In the genomic region with DNA sequence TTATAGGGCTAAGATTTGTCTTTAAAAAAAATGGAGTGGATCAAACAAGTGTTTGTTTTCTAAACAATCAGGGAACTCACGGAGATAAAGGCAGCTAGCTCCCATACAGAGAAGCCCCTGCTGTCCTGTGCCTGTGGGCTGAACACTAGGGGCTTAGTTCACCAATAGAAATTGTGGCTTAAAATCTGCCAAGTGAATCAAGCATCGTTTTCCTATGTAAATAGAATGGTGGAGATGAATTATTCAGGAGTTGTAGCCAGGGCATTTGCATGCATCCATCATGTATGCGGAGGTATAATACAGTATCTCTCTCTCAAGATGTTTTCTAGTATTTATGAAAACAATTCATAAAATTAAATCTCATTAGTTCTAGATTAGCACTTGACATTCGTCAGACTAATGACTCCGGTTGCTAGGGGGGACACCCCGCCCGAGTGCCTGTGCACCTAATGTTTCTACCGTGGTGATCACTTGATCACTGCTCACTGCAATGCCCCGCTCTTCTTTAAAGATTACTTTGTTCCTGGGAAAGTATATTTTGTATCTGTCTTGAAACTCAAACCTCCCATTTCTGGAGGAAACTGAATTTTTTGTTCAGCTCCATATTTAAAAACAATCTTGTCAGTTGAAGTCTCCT, we compare ENCODE assay signal across 21 mouse cellular contexts.
DNase-seq lines count a peak whose midpoint lies in the region; ATAC-seq lines count a peak whose summit lies in the region.
"Had no signal": no experiment of that assay in that cellular context is flagged by ENCODE, and none has a peak within 500 bp of the region (broad histone marks: within the 10 kb centered on the region; RNA-seq: fewer than 3 reads in every experiment).

No protein-coding gene starts in this region.

- ATAC-seq in forebrain, embryonic 14.5 days = peak; percentile 71
- ATAC-seq in hindbrain, embryonic 14.5 days (ENCODE audit: low FRiP score) = peak; percentile 65
- peak; percentile 71; the same call in 1 of the 2 replicates for ATAC-seq in midbrain, embryonic 14.5 days (ENCODE audit: low FRiP score, low TSS enrichment)
- ATAC-seq: intestine, embryonic 16.5 days; liver, postnatal 0 days; lung, postnatal 0 days had no signal

- intact Hi-C loops in heart, postnatal 10 days (cut with DNase I) = no loop called here

- peaks cover 11% of the 10 kb centered on the region; the same call in 1 of the 2 replicates for H3K4me1 ChIP-seq in forebrain, embryonic 14.5 days (ENCODE audit: control insufficient read depth, insufficient read depth, low read length)
- peaks cover 14% of the 10 kb centered on the region for H3K4me1 ChIP-seq in hindbrain, embryonic 14.5 days (replicated peaks; ENCODE audit: control insufficient read depth, insufficient read depth, low read length)
- H3K4me1 ChIP-seq in midbrain, embryonic 14.5 days (ENCODE audit: control insufficient read depth, insufficient read depth, low read length) = peaks cover 32% of the 10 kb centered on the region

- no peaks in the 10 kb centered on the region for H3K27me3 ChIP-seq in forebrain, embryonic 14.5 days (replicated peaks; ENCODE audit: control insufficient read depth, insufficient read depth, low read length)
- no peaks in the 10 kb centered on the region for H3K27me3 ChIP-seq in hindbrain, embryonic 14.5 days (ENCODE audit: control insufficient read depth, insufficient read depth, low read length)
- no peaks in the 10 kb centered on the region for H3K27me3 ChIP-seq in midbrain, embryonic 14.5 days (ENCODE audit: control insufficient read depth, insufficient read depth, low read length)
- H3K27me3 ChIP-seq: embryonic facial prominence, embryonic 13.5 days; neural tube, embryonic 12.5 days had no signal

- H3K9me3 ChIP-seq in forebrain, embryonic 14.5 days (replicated peaks; ENCODE audit: control insufficient read depth, low read length) = no peaks in the 10 kb centered on the region
- H3K9me3 ChIP-seq in hindbrain, embryonic 14.5 days (ENCODE audit: control insufficient read depth, low read length) = no peaks in the 10 kb centered on the region
- H3K9me3 ChIP-seq in midbrain, embryonic 14.5 days (ENCODE audit: control insufficient read depth, low read length) = no peaks in the 10 kb centered on the region
- H3K9me3 ChIP-seq: embryonic facial prominence, embryonic 13.5 days; heart, embryonic 10.5 days; neural tube, embryonic 12.5 days had no signal

- DNase-seq in heart, adult 11 months = peak; percentile 19
- no peak for DNase-seq in heart, postnatal 10 days
- peak; percentile 76 for DNase-seq in forebrain, embryonic 14.5 days (ENCODE audit: low spot score)
- peak; percentile 50 for DNase-seq in hindbrain, embryonic 14.5 days (ENCODE audit: low spot score)
- DNase-seq in midbrain, embryonic 14.5 days = peak; percentile 80
- no peak for DNase-seq in urinary bladder, adult 18-20 months (ENCODE audit: low spot score in 2 of 2)
- no peak for DNase-seq in embryo, embryonic 11 days
- no peak for DNase-seq in lung, postnatal 36 days
- DNase-seq: adrenal gland, postnatal 25 days; cerebellum, adult 11 months; layer of hippocampus, postnatal 36 days; liver, postnatal 0 days; thymus, postnatal 36 days had no signal

- H3K27ac ChIP-seq in forebrain, embryonic 14.5 days (ENCODE audit: low read depth, low read length) = no peak overlapping the region
- H3K27ac ChIP-seq in hindbrain, embryonic 14.5 days = peak overlapping the region; percentile 47; the same call in 1 of the 2 replicates
- H3K27ac ChIP-seq in midbrain, embryonic 14.5 days (replicated peaks; ENCODE audit: low read depth, low read length) = 0 out of 2 replicates have a peak overlapping the region, but pooled peaks have one; percentile 21
- H3K27ac ChIP-seq: embryonic facial prominence, embryonic 13.5 days; heart, embryonic 10.5 days; layer of hippocampus, adult 2 months; neural tube, embryonic 12.5 days had no signal

- no peak overlapping the region for H3K4me3 ChIP-seq in forebrain, embryonic 14.5 days (ENCODE audit: low read depth, low read length)
- no peak overlapping the region for H3K4me3 ChIP-seq in hindbrain, embryonic 14.5 days (replicated peaks; ENCODE audit: low read length)
- H3K4me3 ChIP-seq in midbrain, embryonic 14.5 days (replicated peaks; ENCODE audit: low read depth, low read length) = no peak overlapping the region
- H3K4me3 ChIP-seq: embryonic facial prominence, embryonic 13.5 days; erythroblast, embryonic 14.5 days; heart, embryonic 10.5 days; layer of hippocampus, adult 2 months; neural tube, embryonic 12.5 days had no signal

- no peak overlapping the region for H3K4me2 ChIP-seq in forebrain, embryonic 14.5 days (ENCODE audit: low read length)
- peak overlapping the region; percentile 15; the same call in 1 of the 2 replicates for H3K4me2 ChIP-seq in hindbrain, embryonic 14.5 days (replicated peaks)
- peak overlapping the region; percentile 22; the same call in 1 of the 2 replicates for H3K4me2 ChIP-seq in midbrain, embryonic 14.5 days (ENCODE audit: low read length)
- H3K4me2 ChIP-seq: embryonic facial prominence, embryonic 13.5 days; liver, embryonic 11.5 days; neural tube, embryonic 12.5 days had no signal

- no peak overlapping the region; the same call in 1 of the 2 replicates for H3K9ac ChIP-seq in forebrain, embryonic 14.5 days (ENCODE audit: low read length)
- no peak overlapping the region for H3K9ac ChIP-seq in hindbrain, embryonic 14.5 days
- H3K9ac ChIP-seq in midbrain, embryonic 14.5 days (replicated peaks; ENCODE audit: low read length) = no peak overlapping the region
- H3K9ac ChIP-seq: embryonic facial prominence, embryonic 13.5 days; liver, postnatal 0 days; neural tube, embryonic 12.5 days had no signal

- WGBS in forebrain, embryonic 14.5 days = 22% methylated on average over 9 of the region's 9 CpGs
- WGBS in hindbrain, embryonic 14.5 days = 20% methylated on average over 9 of the region's 9 CpGs
- 21% methylated on average over 9 of the region's 9 CpGs for WGBS in midbrain, embryonic 14.5 days

- H3K36me3 ChIP-seq in forebrain, embryonic 14.5 days (ENCODE audit: control insufficient read depth, insufficient read depth, low read length) = no peaks in the 10 kb centered on the region
- no peaks in the 10 kb centered on the region for H3K36me3 ChIP-seq in hindbrain, embryonic 14.5 days (replicated peaks; ENCODE audit: control insufficient read depth, insufficient read depth)
- H3K36me3 ChIP-seq in midbrain, embryonic 14.5 days (ENCODE audit: control insufficient read depth, insufficient read depth, low read length) = no peaks in the 10 kb centered on the region
- H3K36me3 ChIP-seq: embryonic facial prominence, embryonic 13.5 days; heart, embryonic 10.5 days; neural tube, embryonic 12.5 days had no signal

Comparison
In these comparisons a context has a peak if more than half of its experiments do, and no peak if none do; other contexts are left out.
1. DNase-seq: peak in heart, adult 11 months (single experiment), forebrain, embryonic 14.5 days (single experiment), hindbrain, embryonic 14.5 days (single experiment) and midbrain, embryonic 14.5 days (single experiment); none in heart, postnatal 10 days (0 of 2), urinary bladder, adult 18-20 months (0 of 2), embryo, embryonic 11 days (single experiment) and lung, postnatal 36 days (single experiment).
2. Peak in every context shown above with its lines, with median percentiles within 50 percentile points of each other: ATAC-seq.